8 mouse cellular contexts compared by ENCODE assay signal in the genomic region with DNA sequence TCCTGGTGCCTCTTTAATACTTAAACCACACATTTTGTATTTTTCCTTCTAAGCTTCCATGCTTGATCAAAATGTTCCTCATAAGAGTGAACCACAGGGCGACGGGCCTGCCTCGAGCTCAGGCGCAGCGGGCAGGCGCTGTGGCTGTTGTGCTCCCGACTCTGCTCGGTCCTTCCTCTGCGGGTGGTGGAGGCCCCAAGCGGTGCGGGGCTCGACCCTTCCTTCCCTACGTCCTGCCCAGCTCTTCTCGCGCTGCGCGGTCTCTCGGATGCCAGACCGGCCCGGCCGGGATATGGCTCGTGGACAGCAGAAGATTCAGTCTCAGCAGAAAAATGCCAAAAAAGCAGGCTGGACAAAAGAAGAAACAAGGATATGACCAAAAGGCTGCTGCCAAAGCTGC. TPM values are rescaled to one million over a fixed set of nuclear protein-coding genes. Genes with fewer than 3 reads are reported as not detected.
A peak's percentile ranks its signal among the peaks of the same experiment; 100 is the strongest.
DNase-seq lines count a peak whose midpoint lies in the region; ATAC-seq lines count a peak whose summit lies in the region.
"Had no signal": no experiment of that assay in that cellular context is flagged by ENCODE, and none has a peak within 500 bp of the region (broad histone marks: within the 10 kb centered on the region; RNA-seq: fewer than 3 reads in every experiment).

No protein-coding gene starts in this region.

- WGBS in embryonic facial prominence, embryonic 15.5 days = 9% methylated on average over 22 of the region's 22 CpGs
- 15% methylated on average over 22 of the region's 22 CpGs for WGBS in limb, embryonic 13.5 days

- peak; percentile 14 for DNase-seq in retina, postnatal 1 day
- DNase-seq in retina, embryonic 14.5 days (ENCODE audit: low spot score) = no peak
- DNase-seq in layer of hippocampus, adult 9-11 months = no peak
- no peak for DNase-seq in adrenal gland, adult 8-10 months
- no peak for DNase-seq in gastrocnemius, adult 18-20 months (ENCODE audit: low spot score)
- DNase-seq: adrenal gland, adult 2 months had no signal

- H3K4me1 ChIP-seq in embryonic facial prominence, embryonic 15.5 days = no peaks in the 10 kb centered on the region
- H3K4me1 ChIP-seq in limb, embryonic 13.5 days = no peaks in the 10 kb centered on the region

- no peaks in the 10 kb centered on the region for H3K36me3 ChIP-seq in embryonic facial prominence, embryonic 15.5 days
- no peaks in the 10 kb centered on the region for H3K36me3 ChIP-seq in limb, embryonic 13.5 days

- H3K27me3 ChIP-seq in embryonic facial prominence, embryonic 15.5 days = no peaks in the 10 kb centered on the region
- no peaks in the 10 kb centered on the region for H3K27me3 ChIP-seq in limb, embryonic 13.5 days

- H3K27ac ChIP-seq in embryonic facial prominence, embryonic 15.5 days (replicated peaks) = no peak overlapping the region
- H3K27ac ChIP-seq in limb, embryonic 13.5 days = no peak overlapping the region

- H3K9me3 ChIP-seq in embryonic facial prominence, embryonic 15.5 days (replicated peaks) = no peaks in the 10 kb centered on the region
- H3K9me3 ChIP-seq in limb, embryonic 13.5 days = no peaks in the 10 kb centered on the region

- H3K9ac ChIP-seq in embryonic facial prominence, embryonic 15.5 days = no peak overlapping the region
- 0 out of 2 replicates have a peak overlapping the region, but pooled peaks have one; percentile 26 for H3K9ac ChIP-seq in limb, embryonic 13.5 days

- peak overlapping the region; percentile 19; the same call in 1 of the 2 replicates for H3K4me3 ChIP-seq in embryonic facial prominence, embryonic 15.5 days (replicated peaks)
- H3K4me3 ChIP-seq in limb, embryonic 13.5 days = peak overlapping the region; percentile 30

- peak overlapping the region; percentile 38 for H3K4me2 ChIP-seq in embryonic facial prominence, embryonic 15.5 days (replicated peaks)
- H3K4me2 ChIP-seq in limb, embryonic 13.5 days (replicated peaks) = peak overlapping the region; percentile 58

- no peak for ATAC-seq in embryonic facial prominence, embryonic 15.5 days (ENCODE audit: insufficient number of reproducible peaks, low FRiP score, low TSS enrichment, low read depth)
- no peak for ATAC-seq in limb, embryonic 13.5 days (ENCODE audit: low FRiP score, low read depth)

RNA-seq across cellular contexts. Expression of a gene that starts 6.0 kb away (rescaled TPM):
- polyA plus RNA-seq in embryonic facial prominence, embryonic 15.5 days (2015; fragmentation: Nextera tagmentation; extraction: Ambion mirVana) = 13.3 and 13.5 TPM in 2 replicates
- 9.3 and 12.3 TPM in 2 replicates for polyA plus RNA-seq in limb, embryonic 13.5 days (2015; fragmentation: Nextera tagmentation; extraction: Ambion mirVana)
- total RNA-seq in adrenal gland, adult 8-10 months (2022) = 1 to 10 TPM; 2.0 to 6.1 (median 3.9) TPM
- total RNA-seq in gastrocnemius, adult 18-20 months (2021) = under 1 TPM; 0.47 to 0.55 TPM
